Mouse (Mus musculus) retina, postnatal 1 day (tissue): ENCODE measurements around the gene Mthfd1l.
"Not testable (repeated sequence)": the region's sequence is repeated elsewhere in the genome, so short reads cannot be mapped to it uniquely, and the experiment has no call there.

Source experiments
- DNase-seq: peaks from one replicate; pipeline ENCODE4 v3.0.0-alpha.2; 2012

The Mthfd1l gene

GRCm38 (mm10) chr10:4046496-4046895 lies 73.6 kb downstream of the Mthfd1l start:
- no peak for DNase-seq

GRCm38 (mm10) chr10:4047666-4048065 lies 74.7 kb downstream of the Mthfd1l start:
- no peak for DNase-seq

GRCm38 (mm10) chr10:4050236-4050635 lies 77.3 kb downstream of the Mthfd1l start:
- DNase-seq, result no peak

- no peak for DNase-seq
These were observed 79.8 kb downstream of the Mthfd1l start for GRCm38 (mm10) chr10:4052711-4053110.

GRCm38 (mm10) chr10:4053278-4054061 lies 80.6 kb downstream of the Mthfd1l start:
- peak; percentile 6 for DNase-seq

- DNase-seq, result no peak
These were observed 81.7 kb downstream of the Mthfd1l start for GRCm38 (mm10) chr10:4054589-4054988.

GRCm38 (mm10) chr10:4057397-4057796 lies 84.5 kb downstream of the Mthfd1l start:
- DNase-seq, result no peak

- DNase-seq, result peak; percentile 11
These were observed 84.9 kb downstream of the Mthfd1l start for GRCm38 (mm10) chr10:4057832-4058231.

GRCm38 (mm10) chr10:4061071-4061987 lies 88.4 kb downstream of the Mthfd1l start:
- DNase-seq, result no peak

- DNase-seq, result peak; percentile 8
These were observed 90.6 kb downstream of the Mthfd1l start for GRCm38 (mm10) chr10:4063537-4063936.

- DNase-seq, result no peak
These were observed 92.6 kb downstream of the Mthfd1l start for GRCm38 (mm10) chr10:4065295-4066084.

- DNase-seq, result no peak
These were observed 96.4 kb downstream of the Mthfd1l start for GRCm38 (mm10) chr10:4069258-4069826.

GRCm38 (mm10) chr10:4070061-4070460 lies 97.1 kb downstream of the Mthfd1l start:
- no peak for DNase-seq

- DNase-seq, result no peak
These were observed 98.3 kb downstream of the Mthfd1l start for GRCm38 (mm10) chr10:4071069-4071844.

- DNase-seq, result no peak
These were observed 99.0 kb downstream of the Mthfd1l start for GRCm38 (mm10) chr10:4071845-4072345.

- DNase-seq, result not testable (repeated sequence)
These were observed 99.6 kb downstream of the Mthfd1l start for GRCm38 (mm10) chr10:4072491-4072890.

GRCm38 (mm10) chr10:4078220-4078840 lies 105.4 kb downstream of the Mthfd1l start:
- DNase-seq, result no peak

- no peak for DNase-seq
These were observed 106.2 kb downstream of the Mthfd1l start for GRCm38 (mm10) chr10:4078979-4079630.

- DNase-seq, result no peak
These were observed 106.8 kb downstream of the Mthfd1l start for GRCm38 (mm10) chr10:4079643-4080244.

- DNase-seq, result no peak
These were observed 110.7 kb downstream of the Mthfd1l start for GRCm38 (mm10) chr10:4083609-4084008.
